Mouse (Mus musculus) MEL (cell line): ENCODE results near the gene Mfsd9. TPM values are rescaled to one million over a fixed set of nuclear protein-coding genes. Genes with fewer than 3 reads are reported as not detected.
A peak's percentile ranks its signal among the peaks of the same experiment; 100 is the strongest.

Source experiments
- DNase-seq: peaks from one replicate; pipeline ENCODE4 v3.0.0; 2011; ENCODE audit warnings: low read depth, low spot score
- H3K27ac ChIP-seq: 2 replicates; pipeline ENCODE4 v1.5.1; 2012; ENCODE audit warnings: low read depth, mild to moderate bottlenecking, control low read depth, low read length, moderate library complexity; ENCODE audit not compliant: control insufficient read depth
- H3K27me3 ChIP-seq, 2 experiments: fragments of 150-350 bp in 1 of 2; sonication (generic) in 1 of 2; 2 replicates each; pipeline ENCODE4 v1.6.1; 2012; ENCODE audit warnings: low read length in 2 of 2, mild to moderate bottlenecking in 2 of 2, improper control_type of control experiment in 1 of 2, moderate library complexity in 1 of 2; ENCODE audit not compliant: insufficient read depth in 2 of 2, control insufficient read depth in 1 of 2
- H3K36me3 ChIP-seq, 2 experiments: 2 replicates each; pipeline ENCODE4 v1.6.1; 2012 to 2014; ENCODE audit warnings: low read length in 2 of 2, improper control_type of control experiment in 1 of 2, inconsistent platforms in 1 of 2, mild to moderate bottlenecking in 1 of 2; ENCODE audit not compliant: insufficient read depth in 2 of 2, control insufficient read depth in 1 of 2
- H3K4me1 ChIP-seq, 2 experiments: fragments of 150-350 bp in 1 of 2; sonication (generic) in 1 of 2; 2 replicates each; pipeline ENCODE4 v1.6.1; 2012; ENCODE audit warnings: low read length in 2 of 2, improper control_type of control experiment in 1 of 2, mild to moderate bottlenecking in 1 of 2; ENCODE audit not compliant: insufficient read depth in 2 of 2, control insufficient read depth in 1 of 2
- H3K4me3 ChIP-seq, 2 experiments: fragments of 150-350 bp in 1 of 2; sonication (generic) in 1 of 2; 2 replicates each; pipeline ENCODE4 v1.5.1; 2012; ENCODE audit warnings: low read depth in 2 of 2, low read length in 2 of 2, mild to moderate bottlenecking in 2 of 2, moderate library complexity in 2 of 2, control low read depth in 1 of 2, improper control_type of control experiment in 1 of 2; ENCODE audit not compliant: control insufficient read depth in 1 of 2, insufficient read depth in 1 of 2
- H3K79me2 ChIP-seq: 2 replicates; pipeline ENCODE4 v1.6.1; 2012; ENCODE audit warnings: mild to moderate bottlenecking, low read length, moderate library complexity; ENCODE audit not compliant: control insufficient read depth, poor library complexity, insufficient read depth
- H3K9ac ChIP-seq: 2 replicates; pipeline ENCODE4 v1.6.1; 2012; ENCODE audit warnings: low read depth, mild to moderate bottlenecking, control low read depth, low read length, moderate library complexity; ENCODE audit not compliant: control insufficient read depth, poor library complexity, severe bottlenecking
- H3K9me3 ChIP-seq: fragments of 150-350 bp; sonication (generic); replicated peaks from 2 replicates; pipeline ENCODE4 v1.6.1; 2012; ENCODE audit warnings: mild to moderate bottlenecking, low read length, improper control_type of control experiment, moderate library complexity; ENCODE audit not compliant: insufficient read depth
- BHLHE40 ChIP-seq: IDR thresholded peaks from 2 replicates; pipeline ENCODE4 v1.6.1; 2012; ENCODE audit warnings: low read depth, mild to moderate bottlenecking, inconsistent platforms, low read length, improper control_type of control experiment, borderline replicate concordance
- CTCF ChIP-seq, 3 experiments: IDR thresholded peaks in 2 of 3; conservative IDR thresholded peaks in 1 of 3; 2 replicates each; pipeline ENCODE4 v1.5.1; 2011 to 2012; ENCODE audit warnings: low read length in 3 of 3, low read depth in 2 of 3, mild to moderate bottlenecking in 2 of 3, improper control_type of control experiment in 1 of 3, inconsistent platforms in 1 of 3, mixed read lengths in 1 of 3, moderate library complexity in 1 of 3; ENCODE audit not compliant: control insufficient read depth in 1 of 3, insufficient read depth in 1 of 3, poor library complexity in 1 of 3, severe bottlenecking in 1 of 3
- E2F4 ChIP-seq: IDR thresholded peaks from 2 replicates; pipeline ENCODE4 v1.6.1; 2011; ENCODE audit warnings: low read depth, low read length, improper control_type of control experiment, borderline replicate concordance
- ELF1 ChIP-seq: IDR thresholded peaks from 2 replicates; pipeline ENCODE4 v1.6.1; 2014; ENCODE audit warnings: low read depth, mild to moderate bottlenecking, inconsistent platforms, low read length, improper control_type of control experiment, moderate library complexity
- EP300 ChIP-seq, 2 experiments: IDR thresholded peaks; 2 replicates each; pipeline ENCODE4 v1.6.1; 2011; ENCODE audit warnings: improper control_type of control experiment in 2 of 2, low read length in 2 of 2, low read depth in 1 of 2, mild to moderate bottlenecking in 1 of 2
- GABPA ChIP-seq: IDR thresholded peaks from 2 replicates; pipeline ENCODE4 v1.6.1; 2012; ENCODE audit warnings: low read depth, mild to moderate bottlenecking, inconsistent platforms, low read length, improper control_type of control experiment, moderate library complexity
- GATA1 ChIP-seq: IDR thresholded peaks from 2 replicates; pipeline ENCODE4 v1.6.1; 2011; ENCODE audit warnings: low read depth, low read length, improper control_type of control experiment
- MAFK ChIP-seq: IDR thresholded peaks from 2 replicates; pipeline ENCODE4 v1.6.1; 2011; ENCODE audit warnings: low read depth, mild to moderate bottlenecking, low read length, improper control_type of control experiment, borderline replicate concordance
- NELFE ChIP-seq: IDR thresholded peaks from 2 replicates; pipeline ENCODE4 v1.6.1; 2011; ENCODE audit warnings: low read depth, low read length, improper control_type of control experiment
- NRF1 ChIP-seq: IDR thresholded peaks from 2 replicates; pipeline ENCODE4 v1.6.1; 2014; ENCODE audit warnings: low read depth, mild to moderate bottlenecking, inconsistent platforms, low read length, improper control_type of control experiment, moderate library complexity; ENCODE audit not compliant: poor library complexity, insufficient read depth, severe bottlenecking
- RCOR1 ChIP-seq: IDR thresholded peaks from 2 replicates; pipeline ENCODE4 v1.6.1; 2012; ENCODE audit warnings: low read depth, mild to moderate bottlenecking, inconsistent platforms, low read length, improper control_type of control experiment
- SIN3A ChIP-seq: IDR thresholded peaks from 2 replicates; pipeline ENCODE4 v1.6.1; 2012; ENCODE audit warnings: low read length, improper control_type of control experiment, inconsistent platforms
- SMC3 ChIP-seq: IDR thresholded peaks from 2 replicates; pipeline ENCODE4 v1.6.1; 2011; ENCODE audit warnings: low read depth, low read length, improper control_type of control experiment
- TBP ChIP-seq: IDR thresholded peaks from 2 replicates; pipeline ENCODE4 v1.8.0; 2011; ENCODE audit warnings: low read depth, low read length, improper control_type of control experiment
- ZMIZ1 ChIP-seq: IDR thresholded peaks from 2 replicates; pipeline ENCODE4 v1.6.1; 2012; ENCODE audit warnings: low read depth, mild to moderate bottlenecking, inconsistent platforms, low read length, improper control_type of control experiment, moderate library complexity
- ZNF384 ChIP-seq: IDR thresholded peaks from 2 replicates; pipeline ENCODE4 v1.6.1; 2012; ENCODE audit warnings: low read depth, mild to moderate bottlenecking, inconsistent platforms, low read length, improper control_type of control experiment
- polyA plus RNA-seq, 2 experiments: library from polyadenylated mRNA; stranded (reverse) in 1 of 2; unstranded in 1 of 2; fragments of >175 nt in 1 of 2; fragments of >200 nt in 1 of 2; gene quantifications; 2 replicates each; pipeline versions ENCODE4 v1.2.1 to v1.2.4; 2012; ENCODE audit warnings: low replicate concordance in 2 of 2, low read depth in 1 of 2; ENCODE audit not compliant: insufficient read length in 2 of 2, insufficient read depth in 1 of 2, missing spikeins in 1 of 2
- total RNA-seq: library from RNA; depleted of rRNA; stranded (reverse); fragments of 300-350 nt; gene quantifications from 2 replicates; pipeline ENCODE4 v1.2.3, GENCODE M21; 2012

Gene Mfsd9
- total and polyA plus RNA-seq, 3 experiments, result 1.0 to 1.4 TPM; not detected in 1

DNA sequence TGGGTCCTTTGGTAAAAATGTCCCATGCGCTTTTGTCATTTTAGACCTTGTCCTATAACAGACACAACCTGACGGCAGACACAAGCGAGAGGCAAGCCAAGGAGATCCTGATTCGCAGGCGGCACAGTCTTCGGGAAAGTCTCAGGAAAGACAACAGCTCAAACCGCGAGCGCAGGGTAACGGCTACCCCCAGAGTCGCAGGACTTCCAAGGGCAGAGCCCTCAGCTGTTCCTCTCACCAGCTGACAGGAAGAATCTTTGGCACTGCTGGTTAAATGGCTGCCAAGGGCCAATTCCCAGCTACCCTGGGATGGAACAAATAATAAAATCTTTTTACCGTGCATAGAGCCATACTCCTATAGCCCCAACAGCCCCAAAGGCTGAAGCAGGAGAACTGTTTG is 25.0 kb downstream of the Mfsd9 start:
- H3K4me3 ChIP-seq, result no peak overlapping the region
- no peaks in the 10 kb centered on the region for H3K9me3 ChIP-seq

DNA sequence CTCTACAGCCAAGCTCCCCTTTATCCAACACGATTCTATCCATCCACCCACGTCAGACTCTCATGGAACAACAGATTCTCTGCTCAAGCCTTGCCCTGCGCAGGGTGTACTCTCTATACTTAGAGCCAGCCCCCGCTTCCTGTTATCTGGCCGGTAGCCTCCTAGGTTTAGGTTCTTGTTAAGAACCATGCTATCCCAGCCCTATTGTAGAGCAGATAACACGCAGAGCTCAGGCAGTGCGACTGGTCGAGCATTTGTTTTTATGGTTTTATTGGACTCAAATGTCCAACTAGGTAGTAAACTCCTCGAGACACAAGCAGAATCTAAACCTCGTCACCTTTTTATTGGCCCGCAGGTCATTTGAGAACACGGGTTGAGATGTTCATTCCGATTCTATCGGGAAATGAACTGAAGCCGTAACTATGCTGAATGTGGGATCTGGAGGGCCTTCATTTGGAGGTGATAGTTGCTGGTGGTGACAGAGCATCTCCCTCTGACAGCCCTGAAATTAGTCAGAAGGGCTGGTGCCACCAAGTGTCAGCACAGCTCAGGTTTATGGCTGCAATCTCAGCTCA is 25.7 kb downstream of the Mfsd9 start:
- Histone ChIP-seq H3K9ac (no peak overlapping the region), H3K36me3 (no peaks in the 10 kb centered on the region), H3K4me1 (no peaks in the 10 kb centered on the region), H3K27ac (no peak overlapping the region), H3K79me2 (no peaks in the 10 kb centered on the region), H3K4me3 (no peak overlapping the region), H3K27me3 (no peaks in the 10 kb centered on the region), H3K9me3 (no peaks in the 10 kb centered on the region)
- DNase-seq, result no peak
- no peak for TF ChIP-seq ZMIZ1
- no peak for TF ChIP-seq GATA1
- TF ChIP-seq BHLHE40, result no peak

More for the DNA sequence above, 25.0 kb downstream of the Mfsd9 start:
- H3K79me2 ChIP-seq, result no peaks in the 10 kb centered on the region
- no peaks in the 10 kb centered on the region for H3K36me3 ChIP-seq
- no peak overlapping the region for H3K27ac ChIP-seq
- H3K27me3 ChIP-seq, result no peaks in the 10 kb centered on the region
- no peak overlapping the region for H3K9ac ChIP-seq
- DNase-seq, result no peak
- TF ChIP-seq GATA1, result no peak
- no peak for TF ChIP-seq EP300 (IDR thresholded peaks at IDR 0.05; ENCODE audit: low read depth in 1 of 2, low read length in 2 of 2)
- TF ChIP-seq NELFE, result no peak
- no peak for TF ChIP-seq SMC3
- TF ChIP-seq SIN3A, result no peak
- no peak for TF ChIP-seq NRF1
- no peak for TF ChIP-seq TBP
- no peak for TF ChIP-seq ELF1
- no peak for TF ChIP-seq ZNF384
- no peak for TF ChIP-seq GABPA
- no peak for TF ChIP-seq RCOR1
- TF ChIP-seq CTCF (IDR thresholded peaks at IDR 0.05 in 2 of 3, conservative IDR thresholded peaks at IDR 0.05 in 1 of 3; ENCODE audit: control insufficient read depth in 1 of 3, insufficient read depth in 1 of 3, low read depth in 2 of 3, low read length in 3 of 3, poor library complexity in 1 of 3, severe bottlenecking in 1 of 3), result no peak
- TF ChIP-seq MAFK, result no peak
- no peaks in the 10 kb centered on the region for H3K4me1 ChIP-seq

GRCm38 (mm10) chr1:40764042-40764441 is 26.4 kb downstream of the Mfsd9 start:
- Histone ChIP-seq H3K9me3 (no peaks in the 10 kb centered on the region), H3K36me3 (no peaks in the 10 kb centered on the region)
- TF ChIP-seq EP300 (IDR thresholded peaks at IDR 0.05; ENCODE audit: low read depth in 1 of 2, low read length in 2 of 2) (no peak), CTCF (IDR thresholded peaks at IDR 0.05 in 2 of 3, conservative IDR thresholded peaks at IDR 0.05 in 1 of 3; ENCODE audit: control insufficient read depth in 1 of 3, insufficient read depth in 1 of 3, low read depth in 2 of 3, low read length in 3 of 3, poor library complexity in 1 of 3, severe bottlenecking in 1 of 3) (peak in 1 of 3 experiments; percentile 18; a peak in 2 of 6 replicates), E2F4 (no peak)

More at GRCm38 (mm10) chr1:40764042-40764441, 26.4 kb downstream of the Mfsd9 start:
- H3K27ac ChIP-seq, result no peak overlapping the region
- no peaks in the 10 kb centered on the region for H3K79me2 ChIP-seq
- no peak overlapping the region for H3K9ac ChIP-seq
- no peaks in the 10 kb centered on the region for H3K4me1 ChIP-seq
- no peaks in the 10 kb centered on the region for H3K27me3 ChIP-seq
- no peak for DNase-seq
- H3K4me3 ChIP-seq, result no peak overlapping the region
